Mouse (Mus musculus): ENCODE results near the gene Vps9d1.

- TF ChIP-seq CTCF (IDR thresholded peaks at IDR 0.05; ENCODE audit: control insufficient read depth, insufficient read depth, insufficient replicate concordance, low read depth, low read length): no peak
- no peak for TF ChIP-seq POLR2A (IDR thresholded peaks at IDR 0.05; ENCODE audit: control insufficient read depth, low read depth, low read length)
Measured at GRCm38 (mm10) chr8:123255170-123255569, 1.0 kb upstream of the Vps9d1 start.
